7 mouse cellular contexts compared by ENCODE assay signal in the genomic region with DNA sequence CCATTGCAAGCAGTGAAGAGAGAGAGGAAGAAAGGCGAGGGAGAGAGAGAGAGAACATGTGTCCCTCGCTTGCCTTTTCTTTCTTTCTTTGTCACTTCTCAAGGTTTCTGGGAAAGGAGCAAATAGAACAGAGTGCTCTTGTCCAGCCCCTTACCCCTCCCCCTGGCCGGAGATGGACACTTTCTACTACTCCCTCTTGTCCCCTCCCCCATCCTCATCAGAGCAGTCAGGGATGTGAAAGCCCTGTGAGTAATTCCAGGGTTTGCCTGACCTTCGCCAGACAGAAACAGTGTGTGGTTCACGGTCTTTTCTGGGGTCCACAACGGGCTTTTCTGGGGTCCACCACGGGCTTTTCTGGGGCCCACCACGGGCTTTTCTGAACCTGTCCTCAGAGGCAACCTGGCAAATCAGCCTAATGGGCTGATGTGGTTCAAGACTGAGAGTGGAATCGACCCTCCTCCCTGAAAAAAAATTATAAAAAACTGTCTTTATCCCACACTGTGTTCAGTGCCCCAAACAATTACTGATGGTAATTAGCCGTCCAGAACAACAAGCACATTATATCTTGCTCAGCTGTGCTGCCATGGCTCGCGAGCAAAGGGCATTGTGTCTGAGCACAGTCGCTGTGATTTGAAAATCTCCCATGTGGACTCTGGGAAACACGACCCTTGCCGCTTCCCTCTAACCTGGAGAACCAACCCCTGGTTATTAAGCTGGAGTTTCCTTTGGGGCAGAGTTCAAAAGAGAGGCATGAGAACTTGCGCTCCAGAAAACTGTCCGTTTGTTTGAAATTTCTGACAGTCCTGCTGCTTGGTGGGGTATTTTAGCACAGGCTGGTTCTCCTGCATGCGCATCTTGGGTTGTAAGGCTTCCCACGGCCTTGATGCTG.
DNase-seq lines count a peak whose midpoint lies in the region; ATAC-seq and TF ChIP-seq lines count a peak whose summit lies in the region.

No protein-coding gene starts in this region.

- 29% methylated on average over 19 of the region's 19 CpGs for WGBS in intestine, embryonic 16.5 days
- 28% methylated on average over 19 of the region's 19 CpGs for WGBS in limb, embryonic 12.5 days
- WGBS in neural tube, embryonic 14.5 days: 8% methylated on average over 19 of the region's 19 CpGs

- H3K4me1 ChIP-seq in bone marrow macrophage, adult 2 months (ENCODE audit: control insufficient read depth, insufficient read depth, low read length): no peaks in the 10 kb centered on the region
- peaks cover 18% of the 10 kb centered on the region for H3K4me1 ChIP-seq in intestine, embryonic 16.5 days (ENCODE audit: control insufficient read depth, insufficient read depth, low read length)
- peaks cover 24% of the 10 kb centered on the region for H3K4me1 ChIP-seq in limb, embryonic 12.5 days (replicated peaks)
- peaks cover 17% of the 10 kb centered on the region; the same call in 1 of the 2 replicates for H3K4me1 ChIP-seq in neural tube, embryonic 14.5 days (ENCODE audit: control insufficient read depth, insufficient read depth, low read length)

- TF ChIP-seq CTCF in bone marrow macrophage, adult 2 months (IDR thresholded peaks at IDR 0.05; ENCODE audit: low read depth, low read length): 0 out of 2 replicates have a peak, but pooled peaks have one; percentile 6

- H3K36me3 ChIP-seq in intestine, embryonic 16.5 days (ENCODE audit: control insufficient read depth, insufficient read depth, low read length): no peaks in the 10 kb centered on the region
- no peaks in the 10 kb centered on the region for H3K36me3 ChIP-seq in limb, embryonic 12.5 days
- H3K36me3 ChIP-seq in neural tube, embryonic 14.5 days (ENCODE audit: control insufficient read depth, insufficient read depth, low read length): no peaks in the 10 kb centered on the region

- peak; percentile 29 for DNase-seq in adipocyte (ENCODE audit: low spot score)
- peak; percentile 61 to 69 for DNase-seq in heart, adult 18-20 months
- DNase-seq in B cell, adult 2 months: no peak

- no peak overlapping the region for H3K4me3 ChIP-seq in bone marrow macrophage, adult 2 months (ENCODE audit: insufficient read depth, low read length)
- no peak overlapping the region for H3K4me3 ChIP-seq in intestine, embryonic 16.5 days (ENCODE audit: low read length)
- H3K4me3 ChIP-seq in limb, embryonic 12.5 days (replicated peaks): no peak overlapping the region
- no peak overlapping the region for H3K4me3 ChIP-seq in neural tube, embryonic 14.5 days (ENCODE audit: low read depth, low read length)

- H3K4me2 ChIP-seq in intestine, embryonic 16.5 days (ENCODE audit: low read depth, low read length): peak overlapping the region; percentile 33
- H3K4me2 ChIP-seq in limb, embryonic 12.5 days: peak overlapping the region; percentile 26
- H3K4me2 ChIP-seq in neural tube, embryonic 14.5 days (ENCODE audit: low read depth, low read length): peak overlapping the region; percentile 2; the same call in 1 of the 2 replicates

- no peaks in the 10 kb centered on the region for H3K27me3 ChIP-seq in intestine, embryonic 16.5 days (replicated peaks; ENCODE audit: control insufficient read depth, insufficient read depth, low read length)
- 0 out of 2 replicates have a peak, but pooled peaks cover 5% of the 10 kb centered on the region for H3K27me3 ChIP-seq in limb, embryonic 12.5 days
- H3K27me3 ChIP-seq in neural tube, embryonic 14.5 days (ENCODE audit: control insufficient read depth, insufficient read depth, low read length): no peaks in the 10 kb centered on the region

- no peaks in the 10 kb centered on the region for H3K9me3 ChIP-seq in intestine, embryonic 16.5 days (ENCODE audit: control insufficient read depth, low read length)
- no peaks in the 10 kb centered on the region for H3K9me3 ChIP-seq in limb, embryonic 12.5 days
- H3K9me3 ChIP-seq in neural tube, embryonic 14.5 days (ENCODE audit: control insufficient read depth, low read length): no peaks in the 10 kb centered on the region

- no peak overlapping the region for H3K27ac ChIP-seq in bone marrow macrophage, adult 2 months (ENCODE audit: insufficient read depth, low read depth, low read length)
- H3K27ac ChIP-seq in intestine, embryonic 16.5 days (ENCODE audit: low read length): peak overlapping the region; percentile 36; the same call in 1 of the 2 replicates
- peak overlapping the region; percentile 50; the same call in 1 of the 2 replicates for H3K27ac ChIP-seq in limb, embryonic 12.5 days
- H3K27ac ChIP-seq in neural tube, embryonic 14.5 days (ENCODE audit: low read depth, low read length): peak overlapping the region; percentile 31; the same call in 1 of the 2 replicates

- no peak for TF ChIP-seq POLR2A in bone marrow macrophage, adult 2 months (IDR thresholded peaks at IDR 0.05; ENCODE audit: borderline replicate concordance, low read depth, low read length)

- ATAC-seq in intestine, embryonic 16.5 days: peak; percentile 30; the same call in 1 of the 2 replicates
- ATAC-seq in limb, embryonic 12.5 days (ENCODE audit: insufficient number of reproducible peaks, insufficient read depth, low FRiP score, low TSS enrichment, low read depth): no peak
- ATAC-seq in neural tube, embryonic 14.5 days (ENCODE audit: low read depth): peak; percentile 86

- H3K9ac ChIP-seq in intestine, embryonic 16.5 days (ENCODE audit: low read depth, low read length): peak overlapping the region; percentile 29; the same call in 1 of the 2 replicates
- no peak overlapping the region for H3K9ac ChIP-seq in limb, embryonic 12.5 days (replicated peaks)
- H3K9ac ChIP-seq in neural tube, embryonic 14.5 days (replicated peaks; ENCODE audit: low read depth, low read length): no peak overlapping the region

Comparison
In these comparisons a context has a peak if more than half of its experiments do, and no peak if none do; other contexts are left out.
1. DNase-seq: peak in adipocyte (single experiment) and heart, adult 18-20 months (2 of 2); none in B cell, adult 2 months (0 of 2).
2. Peak in every context shown above with its lines, with median percentiles within 50 percentile points of each other: H3K4me2 ChIP-seq.